Mouse (Mus musculus): ENCODE measurements at regions not wholly inside any gene's neighbourhood (a gene's known extent, or its start where the extent isn't known, plus 50 kb on each side); places are given as distances from the start of the nearest gene placed in this dataset.
A peak's percentile ranks its signal among the peaks of the same experiment; 100 is the strongest.

DNA sequence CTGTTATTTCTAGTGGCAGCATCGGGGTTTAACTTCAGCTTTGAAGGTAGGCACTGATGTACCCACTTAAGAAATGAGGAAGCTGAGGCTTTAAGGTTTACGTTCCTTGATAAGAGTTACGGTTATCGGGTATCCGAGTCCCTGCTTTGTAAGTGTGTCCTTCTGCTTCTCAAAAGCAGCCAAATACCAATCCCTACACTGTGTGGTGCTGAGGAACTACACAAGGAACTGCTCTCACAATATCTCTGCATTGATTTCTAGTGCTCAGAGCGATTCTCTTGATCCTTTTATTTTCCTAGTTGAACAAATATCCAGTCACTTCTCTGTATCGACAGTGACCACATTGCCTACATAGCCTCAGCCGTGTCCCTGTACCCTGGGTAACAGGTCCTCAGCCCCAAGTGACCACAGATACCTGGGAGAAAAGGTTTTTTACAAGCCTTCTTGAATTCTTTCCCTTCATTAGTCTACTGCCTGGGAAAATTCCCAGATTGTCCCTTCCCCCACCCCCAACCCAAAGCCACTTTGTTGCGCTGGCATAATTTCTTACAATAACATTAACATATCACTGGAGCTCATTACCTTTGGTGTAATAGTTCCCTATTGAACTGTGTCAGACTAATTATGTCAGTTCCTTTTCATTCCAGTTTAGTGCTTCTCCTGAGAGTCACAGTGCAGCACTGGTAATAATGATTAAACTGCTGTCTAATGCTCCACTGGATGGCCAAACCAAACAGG, 184.0 kb upstream of the Nlrp1b start:
- H3K4me2 ChIP-seq, result no peak overlapping the region
- H3K9ac ChIP-seq, result no peak overlapping the region
- no peaks in the 10 kb centered on the region for H3K4me1 ChIP-seq
- no peaks in the 10 kb centered on the region for H3K36me3 ChIP-seq
- H3K4me3 ChIP-seq, result no peak overlapping the region
- no peaks in the 10 kb centered on the region for H3K27me3 ChIP-seq (replicated peaks)
- no peak for ATAC-seq (ENCODE audit: extremely low read depth, insufficient number of reproducible peaks, low FRiP score, low TSS enrichment)
- H3K9me3 ChIP-seq, result no peaks in the 10 kb centered on the region
- H3K27ac ChIP-seq (replicated peaks), result no peak overlapping the region
- 67% methylated on average over 9 of the region's 9 CpGs for WGBS

DNA sequence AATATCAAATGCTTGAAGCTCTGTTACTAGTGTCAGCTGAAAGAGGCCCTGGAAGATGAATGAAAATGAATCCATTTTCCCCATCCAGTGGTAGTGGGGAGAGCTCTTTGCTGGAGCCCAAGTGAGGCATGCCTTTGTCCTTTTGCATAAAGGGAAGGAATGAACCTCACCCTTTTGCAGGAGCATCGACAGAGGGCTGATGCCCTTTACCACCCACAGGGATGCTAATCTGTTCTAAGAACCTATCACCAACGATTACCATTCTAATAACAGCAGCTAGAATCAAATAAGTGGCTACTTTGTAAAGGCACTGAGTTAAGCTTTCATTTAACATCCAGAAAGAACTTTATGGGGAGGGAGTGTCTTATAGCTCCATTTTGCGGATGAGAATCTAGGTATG, 184.9 kb upstream of the Nlrp1b start:
- H3K9me3 ChIP-seq, result no peaks in the 10 kb centered on the region
- no peaks in the 10 kb centered on the region for H3K4me1 ChIP-seq
- WGBS, result 45% methylated on average over 3 of the region's 3 CpGs
- no peak overlapping the region for H3K9ac ChIP-seq
- no peaks in the 10 kb centered on the region for H3K36me3 ChIP-seq
- H3K27ac ChIP-seq (replicated peaks), result no peak overlapping the region
- no peak for ATAC-seq (ENCODE audit: extremely low read depth, insufficient number of reproducible peaks, low FRiP score, low TSS enrichment)
- H3K4me3 ChIP-seq, result no peak overlapping the region
- no peaks in the 10 kb centered on the region for H3K27me3 ChIP-seq (replicated peaks)
- H3K4me2 ChIP-seq, result no peak overlapping the region

DNA sequence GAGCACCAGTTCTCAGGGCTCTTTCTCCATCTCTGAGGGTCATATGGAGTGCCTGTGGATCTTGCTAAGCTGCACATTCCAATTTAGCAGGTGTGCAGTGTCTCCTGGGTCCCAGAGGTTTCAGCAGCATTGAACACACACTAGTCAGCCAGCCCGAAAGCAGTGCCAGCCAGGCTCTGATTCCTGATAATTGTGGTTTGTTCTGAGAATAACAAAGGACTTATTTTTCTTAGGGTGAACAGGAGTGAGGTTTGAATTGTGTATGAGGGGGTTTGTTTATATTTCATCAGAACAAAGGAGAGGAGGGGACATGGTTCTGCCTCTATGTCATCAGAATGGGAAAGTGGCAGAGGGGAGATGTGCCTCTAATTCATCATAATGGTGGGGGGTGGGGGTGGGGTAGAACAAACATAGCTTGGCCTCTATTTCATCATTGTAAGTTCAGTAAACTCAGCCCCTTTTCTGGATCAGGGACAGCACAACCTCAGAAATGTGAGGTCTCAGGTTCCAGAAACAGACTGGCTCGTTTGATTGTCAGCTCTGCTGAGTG, 191.8 kb upstream of the Nlrp1b start:
- H3K27me3 ChIP-seq (replicated peaks), result no peaks in the 10 kb centered on the region
- H3K4me2 ChIP-seq, result no peak overlapping the region
- H3K4me3 ChIP-seq, result no peak overlapping the region
- no peaks in the 10 kb centered on the region for H3K36me3 ChIP-seq
- H3K9me3 ChIP-seq, result peaks cover 8% of the 10 kb centered on the region; the same call in 1 of the 2 replicates
- 39% methylated on average over 2 of the region's 2 CpGs for WGBS
- H3K4me1 ChIP-seq, result no peaks in the 10 kb centered on the region
- H3K9ac ChIP-seq, result no peak overlapping the region
- H3K27ac ChIP-seq (replicated peaks), result no peak overlapping the region
- ATAC-seq (ENCODE audit: extremely low read depth, insufficient number of reproducible peaks, low FRiP score, low TSS enrichment), result no peak

DNA sequence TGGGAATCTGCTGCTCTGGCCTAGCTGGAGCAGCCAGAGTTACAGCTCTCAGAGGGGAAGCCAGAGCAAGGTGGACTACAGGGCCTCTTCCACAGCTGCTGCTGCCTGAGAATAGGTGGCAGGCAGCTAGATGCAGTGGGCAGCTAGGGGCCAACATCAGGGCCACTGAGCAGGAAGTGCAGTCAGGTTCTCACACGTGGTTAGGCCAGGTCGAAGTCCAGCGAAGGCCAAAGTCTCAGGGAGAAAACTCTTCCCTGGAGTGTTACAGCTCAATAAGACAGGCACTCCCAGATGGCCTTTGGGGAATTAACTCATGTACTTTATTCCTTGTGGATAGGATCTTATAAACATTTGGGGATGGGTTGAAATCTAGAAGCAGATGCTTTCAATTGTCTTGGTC, 192.7 kb upstream of the Nlrp1b start:
- Histone ChIP-seq H3K4me3 (no peak overlapping the region), H3K9ac (no peak overlapping the region), H3K36me3 (no peaks in the 10 kb centered on the region), H3K4me2 (no peak overlapping the region), H3K27me3 (replicated peaks) (no peaks in the 10 kb centered on the region), H3K4me1 (no peaks in the 10 kb centered on the region), H3K9me3 (peaks cover 8% of the 10 kb centered on the region; the same call in 1 of the 2 replicates), H3K27ac (replicated peaks) (no peak overlapping the region)
- ATAC-seq (ENCODE audit: extremely low read depth, insufficient number of reproducible peaks, low FRiP score, low TSS enrichment), result no peak
- WGBS, result 64% methylated on average over 3 of the region's 3 CpGs

DNA sequence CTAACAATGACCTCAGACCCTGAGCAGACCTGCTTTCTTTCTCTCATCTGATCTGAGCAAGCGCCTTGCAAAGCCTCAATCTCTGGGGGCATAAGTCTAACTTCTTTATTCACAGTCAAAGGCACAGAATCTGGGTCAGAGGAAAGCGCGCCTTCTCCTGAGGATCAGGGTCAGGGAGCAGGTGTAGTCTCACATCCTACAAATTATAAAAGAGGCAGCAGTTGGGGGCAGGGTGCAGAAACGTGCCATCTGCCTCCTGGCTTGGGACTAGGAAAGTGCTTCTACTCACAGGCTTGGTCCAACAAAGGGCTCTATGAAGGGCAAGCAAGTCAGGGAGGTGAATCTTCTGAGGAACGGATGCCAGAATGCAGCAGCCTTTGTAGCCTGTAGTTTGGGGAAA, 194.3 kb upstream of the Nlrp1b start:
- ATAC-seq (ENCODE audit: extremely low read depth, insufficient number of reproducible peaks, low FRiP score, low TSS enrichment), result no peak
- Histone ChIP-seq H3K4me3 (no peak overlapping the region), H3K9ac (no peak overlapping the region), H3K27me3 (replicated peaks) (no peaks in the 10 kb centered on the region), H3K9me3 (peaks cover 8% of the 10 kb centered on the region; the same call in 1 of the 2 replicates), H3K4me2 (no peak overlapping the region), H3K4me1 (no peaks in the 10 kb centered on the region), H3K27ac (replicated peaks) (no peak overlapping the region), H3K36me3 (no peaks in the 10 kb centered on the region)
- WGBS, result 72% methylated on average over 5 of the region's 5 CpGs

DNA sequence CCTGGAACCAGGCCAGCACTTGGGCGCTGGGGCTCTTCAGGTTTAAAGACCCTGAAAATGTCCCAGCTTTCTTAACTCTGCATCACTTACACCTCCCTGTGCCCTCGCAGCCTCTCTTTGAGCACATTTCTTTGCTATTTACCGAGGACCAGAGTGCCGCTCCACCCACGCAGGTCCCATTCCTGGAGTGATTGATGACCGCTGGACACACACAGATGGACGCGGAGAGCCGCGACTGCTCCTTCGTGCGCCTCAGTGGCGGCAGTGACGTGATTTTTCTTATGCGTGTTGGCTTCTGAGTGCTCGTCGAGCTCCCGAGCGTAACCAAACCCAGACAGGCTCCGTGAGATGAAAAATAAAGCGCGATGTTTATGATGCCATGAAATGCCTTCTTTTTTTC, 199.2 kb upstream of the Nlrp1b start:
- Histone ChIP-seq H3K4me1 (no peaks in the 10 kb centered on the region), H3K9me3 (peaks cover 8% of the 10 kb centered on the region; the same call in 1 of the 2 replicates), H3K27me3 (replicated peaks) (no peaks in the 10 kb centered on the region), H3K27ac (replicated peaks) (no peak overlapping the region), H3K36me3 (no peaks in the 10 kb centered on the region), H3K9ac (no peak overlapping the region), H3K4me3 (no peak overlapping the region), H3K4me2 (no peak overlapping the region)
- WGBS, result 80% methylated on average over 22 of the region's 22 CpGs
- no peak for ATAC-seq (ENCODE audit: extremely low read depth, insufficient number of reproducible peaks, low FRiP score, low TSS enrichment)

DNA sequence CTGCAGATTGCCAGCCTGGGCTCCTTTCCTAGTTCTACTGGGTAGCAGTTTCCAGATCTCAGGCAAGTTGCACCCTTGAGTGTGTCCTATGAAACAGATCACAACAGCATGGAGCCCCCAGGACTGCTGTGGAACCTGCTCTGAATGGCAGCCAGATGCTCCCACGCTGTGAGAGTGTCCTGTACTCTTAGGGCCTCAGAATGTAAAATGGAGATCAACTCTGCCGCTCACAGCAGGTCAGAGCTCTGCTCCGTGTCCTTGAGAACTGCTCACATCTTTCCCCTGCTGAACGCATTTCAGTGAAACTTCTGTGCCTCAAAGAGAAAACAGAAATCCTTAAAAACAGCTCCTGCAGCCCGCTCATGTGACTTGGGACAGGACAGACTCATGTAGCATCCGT, 203.7 kb upstream of the Nlrp1b start:
- no peaks in the 10 kb centered on the region for H3K4me1 ChIP-seq
- WGBS, result 50% methylated on average over 6 of the region's 6 CpGs
- no peak overlapping the region for H3K4me3 ChIP-seq
- H3K27me3 ChIP-seq (replicated peaks), result peaks cover 5% of the 10 kb centered on the region
- ATAC-seq (ENCODE audit: extremely low read depth, insufficient number of reproducible peaks, low FRiP score, low TSS enrichment), result no peak
- no peak overlapping the region for H3K4me2 ChIP-seq
- no peaks in the 10 kb centered on the region for H3K9me3 ChIP-seq
- no peak overlapping the region for H3K9ac ChIP-seq
- no peak overlapping the region for H3K27ac ChIP-seq (replicated peaks)
- no peaks in the 10 kb centered on the region for H3K36me3 ChIP-seq

DNA sequence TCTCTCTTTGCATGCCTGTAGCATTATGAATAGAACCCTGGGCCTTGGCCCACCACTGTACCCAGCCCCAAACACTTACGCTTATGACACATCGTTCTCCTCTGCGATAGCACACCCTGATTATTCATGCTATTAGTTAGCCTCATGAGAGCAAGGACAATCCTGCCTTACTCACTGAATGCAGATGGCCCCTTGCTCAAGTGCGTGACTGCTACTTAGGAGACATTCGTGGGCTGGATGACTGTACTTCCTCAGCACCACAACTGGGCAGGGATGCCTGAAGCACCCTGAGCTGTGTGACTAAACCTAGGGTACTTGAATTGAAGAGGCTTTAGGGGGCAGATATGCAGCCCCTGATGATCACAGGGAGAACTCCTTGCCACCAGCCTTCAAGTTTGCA, 204.4 kb upstream of the Nlrp1b start:
- 70% methylated on average over 5 of the region's 5 CpGs for WGBS
- no peak overlapping the region for H3K9ac ChIP-seq
- no peaks in the 10 kb centered on the region for H3K9me3 ChIP-seq
- no peak overlapping the region for H3K4me3 ChIP-seq
- no peaks in the 10 kb centered on the region for H3K4me1 ChIP-seq
- H3K27me3 ChIP-seq (replicated peaks), result peaks cover 12% of the 10 kb centered on the region
- no peaks in the 10 kb centered on the region for H3K36me3 ChIP-seq
- H3K27ac ChIP-seq (replicated peaks), result no peak overlapping the region
- no peak for ATAC-seq (ENCODE audit: extremely low read depth, insufficient number of reproducible peaks, low FRiP score, low TSS enrichment)
- no peak overlapping the region for H3K4me2 ChIP-seq

DNA sequence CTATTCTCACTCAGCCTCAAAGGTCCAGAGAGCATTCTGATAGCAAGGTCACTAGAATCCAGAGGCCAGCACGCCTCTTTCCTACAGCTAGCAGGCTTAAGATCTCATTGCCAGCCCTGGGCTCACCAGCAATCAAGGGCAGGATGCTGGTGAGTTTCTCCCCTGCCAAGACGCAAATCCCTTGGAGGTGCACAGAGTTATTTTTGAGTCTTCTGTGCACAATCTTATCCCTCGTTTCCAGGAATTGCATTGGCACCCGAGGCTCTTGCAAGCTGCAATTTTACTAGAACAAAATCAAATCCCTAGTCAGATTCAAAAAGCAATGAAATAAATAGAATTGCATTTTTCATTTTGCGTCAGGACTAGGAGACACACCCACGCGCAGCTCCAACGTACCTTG, 205.2 kb upstream of the Nlrp1b start:
- Histone ChIP-seq H3K27ac (replicated peaks) (no peak overlapping the region), H3K4me3 (no peak overlapping the region), H3K36me3 (no peaks in the 10 kb centered on the region), H3K27me3 (replicated peaks) (peaks cover 20% of the 10 kb centered on the region), H3K4me1 (no peaks in the 10 kb centered on the region), H3K9me3 (no peaks in the 10 kb centered on the region), H3K9ac (no peak overlapping the region), H3K4me2 (no peak overlapping the region)
- ATAC-seq (ENCODE audit: extremely low read depth, insufficient number of reproducible peaks, low FRiP score, low TSS enrichment), result no peak
- 50% methylated on average over 8 of the region's 8 CpGs for WGBS

DNA sequence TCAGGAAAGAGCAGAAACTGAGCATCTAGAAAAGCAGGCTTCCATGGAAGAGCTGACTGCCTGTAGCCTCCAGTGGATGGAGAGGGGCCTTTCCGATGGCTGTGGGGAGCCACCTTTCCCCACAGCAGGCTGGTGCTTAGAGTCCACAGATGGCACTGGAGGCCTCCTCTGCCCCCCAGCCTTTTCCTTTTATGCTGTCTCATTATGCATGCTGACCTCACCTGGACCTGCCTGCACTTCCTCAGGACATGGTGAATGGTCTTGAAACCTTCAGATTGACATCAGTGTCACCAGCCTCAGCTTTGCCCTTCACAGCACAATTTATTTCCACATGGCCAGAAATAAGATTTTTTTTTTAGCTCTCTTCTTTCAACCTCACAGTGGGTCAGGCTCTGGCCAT, 205.8 kb upstream of the Nlrp1b start:
- H3K4me2 ChIP-seq, result no peak overlapping the region
- no peak overlapping the region for H3K9ac ChIP-seq
- ATAC-seq (ENCODE audit: extremely low read depth, insufficient number of reproducible peaks, low FRiP score, low TSS enrichment), result no peak
- peaks cover 24% of the 10 kb centered on the region for H3K27me3 ChIP-seq (replicated peaks)
- H3K36me3 ChIP-seq, result no peaks in the 10 kb centered on the region
- no peak overlapping the region for H3K4me3 ChIP-seq
- 67% methylated on average over 1 of the region's 1 CpGs for WGBS
- H3K4me1 ChIP-seq, result no peaks in the 10 kb centered on the region
- no peak overlapping the region for H3K27ac ChIP-seq (replicated peaks)
- no peaks in the 10 kb centered on the region for H3K9me3 ChIP-seq

DNA sequence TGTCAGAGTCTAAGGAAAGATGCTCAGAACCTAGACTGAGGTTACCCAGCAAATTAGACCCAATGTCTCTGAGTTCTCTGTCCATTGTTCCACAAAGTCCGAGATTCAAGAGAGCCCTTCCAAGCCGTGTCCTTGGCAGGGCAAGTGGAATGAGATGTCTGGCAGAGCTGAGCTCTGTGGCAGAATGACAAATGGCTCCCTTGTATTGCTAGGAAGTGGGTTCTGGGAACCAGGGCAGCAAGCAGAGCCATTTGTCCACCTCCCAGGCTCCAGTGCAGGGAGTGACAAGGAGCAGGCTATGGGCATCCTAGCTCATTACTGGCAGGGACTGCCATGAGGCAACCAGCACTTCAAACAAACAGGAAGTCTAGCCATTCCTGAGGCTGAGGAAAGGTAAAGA, 206.3 kb upstream of the Nlrp1b start:
- Histone ChIP-seq H3K9ac (no peak overlapping the region), H3K4me3 (no peak overlapping the region), H3K27me3 (replicated peaks) (peaks cover 28% of the 10 kb centered on the region), H3K9me3 (no peaks in the 10 kb centered on the region), H3K4me2 (no peak overlapping the region), H3K27ac (replicated peaks) (no peak overlapping the region), H3K36me3 (no peaks in the 10 kb centered on the region), H3K4me1 (no peaks in the 10 kb centered on the region)
- WGBS, result 61% methylated on average over 2 of the region's 2 CpGs
- ATAC-seq (ENCODE audit: extremely low read depth, insufficient number of reproducible peaks, low FRiP score, low TSS enrichment), result no peak

DNA sequence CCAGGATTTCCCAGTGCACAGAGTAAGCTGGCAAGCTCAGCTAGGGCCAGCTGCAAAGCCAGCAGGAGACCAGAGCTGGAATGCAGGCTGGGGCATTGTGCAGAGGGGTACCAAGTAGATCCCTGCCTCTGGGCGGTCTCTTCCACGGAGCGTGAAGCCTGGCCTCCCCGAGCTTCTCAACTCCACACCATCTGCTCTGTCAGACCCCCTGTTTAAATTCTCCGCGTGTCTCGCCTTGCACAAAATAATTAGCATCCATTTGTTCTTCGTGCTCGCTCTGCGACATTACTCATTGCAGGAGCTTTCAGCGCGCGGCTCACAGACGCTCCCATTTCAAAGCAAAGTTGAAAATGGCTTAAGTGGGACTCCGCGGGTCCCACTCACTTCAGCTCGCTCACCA, 209.3 kb upstream of the Nlrp1b start:
- H3K4me1 ChIP-seq, result no peaks in the 10 kb centered on the region
- H3K27ac ChIP-seq (replicated peaks), result no peak overlapping the region
- no peak for ATAC-seq (ENCODE audit: extremely low read depth, insufficient number of reproducible peaks, low FRiP score, low TSS enrichment)
- no peaks in the 10 kb centered on the region for H3K9me3 ChIP-seq
- no peak overlapping the region for H3K9ac ChIP-seq
- H3K27me3 ChIP-seq (replicated peaks), result peaks cover 28% of the 10 kb centered on the region
- WGBS, result 8% methylated on average over 17 of the region's 17 CpGs
- peak overlapping the region; percentile 13; the same call in 1 of the 2 replicates for H3K4me3 ChIP-seq
- no peaks in the 10 kb centered on the region for H3K36me3 ChIP-seq
- H3K4me2 ChIP-seq, result peak overlapping the region; percentile 52
